Mouse (Mus musculus) midbrain, embryonic 11.5 days (tissue): ENCODE data around the gene Pqlc3. TPM values are rescaled to one million over a fixed set of nuclear protein-coding genes. Genes with fewer than 3 reads are reported as not detected.
"Not testable (repeated sequence)": the region's sequence is repeated elsewhere in the genome, so short reads cannot be mapped to it uniquely, and the experiment has no call there.

ENCODE experiments used
- ATAC-seq: fragments of 200-750 bp; cut with Nextera tagmentation; 2 replicates; pipeline ENCODE4 v1.8.0; 2017; ENCODE audit warnings: moderate TSS enrichment, moderate library complexity; ENCODE audit not compliant: low FRiP score
- DNase-seq: peaks from one replicate; pipeline ENCODE4 v3.0.0; 2015; ENCODE audit warnings: low spot score; ENCODE audit errors: missing footprints
- H3K27ac ChIP-seq: fragments of 300-500 bp; sonication (generic); 2 replicates; pipeline ENCODE4 v1.5.1; 2014; ENCODE audit warnings: low read depth, low read length
- H3K27me3 ChIP-seq: fragments of 300-500 bp; sonication (generic); 2 replicates; pipeline ENCODE4 v1.6.1; 2014; ENCODE audit warnings: mild to moderate bottlenecking, low read length, moderate library complexity, mixed read lengths; ENCODE audit not compliant: control insufficient read depth, insufficient read depth
- H3K36me3 ChIP-seq: fragments of 300-500 bp; sonication (generic); 2 replicates; pipeline ENCODE4 v1.6.1; 2014; ENCODE audit warnings: mild to moderate bottlenecking, low read length, moderate library complexity, mixed read lengths; ENCODE audit not compliant: control insufficient read depth, insufficient read depth
- H3K4me1 ChIP-seq: fragments of 300-500 bp; sonication (generic); 2 replicates; pipeline ENCODE4 v1.6.1; 2014; ENCODE audit warnings: low read length; ENCODE audit not compliant: control insufficient read depth, insufficient read depth
- H3K4me2 ChIP-seq: fragments of 300-500 bp; sonication (generic); 2 replicates; pipeline ENCODE4 v1.6.1; 2014; ENCODE audit warnings: mild to moderate bottlenecking, moderate library complexity
- H3K4me3 ChIP-seq: fragments of 300-500 bp; sonication (generic); 2 replicates; pipeline ENCODE4 v1.5.1; 2014; ENCODE audit warnings: low read depth, low read length
- H3K9ac ChIP-seq: fragments of 300-500 bp; sonication (generic); 2 replicates; pipeline ENCODE4 v1.6.1; 2014; ENCODE audit warnings: low read length
- H3K9me3 ChIP-seq: fragments of 300-500 bp; sonication (generic); 2 replicates; pipeline ENCODE4 v1.6.1; 2016; ENCODE audit warnings: low read length; ENCODE audit not compliant: control insufficient read depth
- WGBS: fragments of 180-500 bp; shearing (Covaris S2); extraction: QIAGEN DNeasy Blood & Tissue Kit; methylation state at CpG from one replicate; pipeline ENCODE4 v1.1.7; 2014; 5-methylcytosine and 5-hydroxymethylcytosine counted together
- polyA plus RNA-seq: library from polyadenylated mRNA; unstranded; fragments of >200 nt; fragmentation: Nextera tagmentation; extraction: Ambion mirVana; gene quantifications from 2 replicates; pipeline ENCODE4 v1.2.1, GENCODE M21; 2014

The Pqlc3 gene
- polyA plus RNA-seq, 1 experiment from 2014 or later = 3.0 TPM

- Histone ChIP-seq H3K27me3 (no peaks in the 10 kb centered on the region), H3K4me3 (no peak overlapping the region), H3K27ac (no peak overlapping the region), H3K9ac (no peak overlapping the region), H3K36me3 (no peaks in the 10 kb centered on the region), H3K4me1 (no peaks in the 10 kb centered on the region), H3K4me2 (no peak overlapping the region), H3K9me3 (no peaks in the 10 kb centered on the region)
- DNase-seq (peak; percentile 81), ATAC-seq (no peak)
- 70% methylated on average over 2 of the region's 2 CpGs for WGBS
These were observed 34.9 kb upstream of the Pqlc3 start for GRCm38 (mm10) chr12:17035128-17035527.

GRCm38 (mm10) chr12:17034671-17035070 is 34.5 kb upstream of the Pqlc3 start:
- Histone ChIP-seq H3K36me3 (no peaks in the 10 kb centered on the region), H3K9ac (no peak overlapping the region), H3K9me3 (no peaks in the 10 kb centered on the region), H3K27me3 (no peaks in the 10 kb centered on the region), H3K27ac (no peak overlapping the region), H3K4me2 (no peak overlapping the region), H3K4me3 (no peak overlapping the region), H3K4me1 (no peaks in the 10 kb centered on the region)
- 79% methylated on average over 5 of the region's 5 CpGs for WGBS
- DNase-seq = peak; percentile 65
- no peak for ATAC-seq

- DNase-seq (no peak), ATAC-seq (no peak)
- 83% methylated on average over 9 of the region's 9 CpGs for WGBS
- Histone ChIP-seq H3K4me1 (no peaks in the 10 kb centered on the region), H3K9me3 (no peaks in the 10 kb centered on the region; the same call in 1 of the 2 replicates), H3K4me3 (no peak overlapping the region), H3K4me2 (no peak overlapping the region), H3K9ac (no peak overlapping the region), H3K27ac (no peak overlapping the region), H3K27me3 (no peaks in the 10 kb centered on the region), H3K36me3 (no peaks in the 10 kb centered on the region)
These were observed 33.2 kb upstream of the Pqlc3 start for GRCm38 (mm10) chr12:17033464-17033841.

- H3K9me3 ChIP-seq = no peaks in the 10 kb centered on the region; the same call in 1 of the 2 replicates
- peak; percentile 60; the same call in 1 of the 2 replicates for ATAC-seq
- no peak overlapping the region for H3K9ac ChIP-seq
These were observed 32.7 kb upstream of the Pqlc3 start for GRCm38 (mm10) chr12:17032694-17033463.

GRCm38 (mm10) chr12:17024554-17025110 is 24.4 kb upstream of the Pqlc3 start:
- Histone ChIP-seq H3K9me3 (no peaks in the 10 kb centered on the region; the same call in 1 of the 2 replicates), H3K4me2 (no peak overlapping the region), H3K36me3 (no peaks in the 10 kb centered on the region), H3K4me1 (no peaks in the 10 kb centered on the region), H3K9ac (no peak overlapping the region), H3K4me3 (no peak overlapping the region), H3K27ac (no peak overlapping the region), H3K27me3 (no peaks in the 10 kb centered on the region)
- ATAC-seq (no peak), DNase-seq (peak; percentile 10)
- WGBS = 93% methylated on average over 6 of the region's 6 CpGs

More at GRCm38 (mm10) chr12:17032694-17033463, 32.7 kb upstream of the Pqlc3 start:
- H3K36me3 ChIP-seq = no peaks in the 10 kb centered on the region
- no peaks in the 10 kb centered on the region for H3K27me3 ChIP-seq
- H3K4me2 ChIP-seq = no peak overlapping the region
- DNase-seq = peak; percentile 96
- WGBS = 39% methylated on average over 13 of the region's 13 CpGs
- no peak overlapping the region for H3K27ac ChIP-seq
- H3K4me3 ChIP-seq = no peak overlapping the region
- no peaks in the 10 kb centered on the region for H3K4me1 ChIP-seq

GRCm38 (mm10) chr12:17022145-17022544 is 21.9 kb upstream of the Pqlc3 start:
- 78% methylated on average over 4 of the region's 4 CpGs for WGBS
- H3K4me3 ChIP-seq = no peak overlapping the region
- H3K36me3 ChIP-seq = no peaks in the 10 kb centered on the region
- DNase-seq (peak; percentile 77), ATAC-seq (no peak)
- no peak overlapping the region for H3K4me2 ChIP-seq
- H3K9ac ChIP-seq = no peak overlapping the region
- no peak overlapping the region for H3K27ac ChIP-seq
- no peaks in the 10 kb centered on the region for H3K9me3 ChIP-seq
- no peaks in the 10 kb centered on the region for H3K27me3 ChIP-seq
- no peaks in the 10 kb centered on the region for H3K4me1 ChIP-seq

- WGBS = 85% methylated on average over 4 of the region's 4 CpGs
- H3K4me3 ChIP-seq = not testable (repeated sequence)
These were observed 20.9 kb upstream of the Pqlc3 start for GRCm38 (mm10) chr12:17021125-17021524.

GRCm38 (mm10) chr12:17018468-17018867 is 18.3 kb upstream of the Pqlc3 start:
- Histone ChIP-seq H3K9ac (no peak overlapping the region), H3K4me1 (no peaks in the 10 kb centered on the region), H3K36me3 (no peaks in the 10 kb centered on the region), H3K27me3 (no peaks in the 10 kb centered on the region), H3K4me3 (no peak overlapping the region), H3K27ac (no peak overlapping the region), H3K4me2 (no peak overlapping the region), H3K9me3 (no peaks in the 10 kb centered on the region)
- ATAC-seq = no peak
- peak; percentile 97 for DNase-seq
- 34% methylated on average over 4 of the region's 4 CpGs for WGBS

More at GRCm38 (mm10) chr12:17021125-17021524, 20.9 kb upstream of the Pqlc3 start:
- H3K9me3 ChIP-seq, H3K27me3 ChIP-seq, H3K36me3 ChIP-seq, H3K4me1 ChIP-seq, H3K27ac ChIP-seq, H3K4me2 ChIP-seq, ATAC-seq, H3K9ac ChIP-seq, DNase-seq: not testable (repeated sequence)

GRCm38 (mm10) chr12:17015711-17016110 is 15.5 kb upstream of the Pqlc3 start:
- H3K27me3 ChIP-seq = no peaks in the 10 kb centered on the region
- H3K4me1 ChIP-seq = 0 out of 2 replicates have a peak, but pooled peaks cover 3% of the 10 kb centered on the region
- no peak overlapping the region for H3K27ac ChIP-seq
- H3K9ac ChIP-seq = no peak overlapping the region
- H3K4me2 ChIP-seq = no peak overlapping the region
- H3K4me3 ChIP-seq = no peak overlapping the region
- 93% methylated on average over 2 of the region's 2 CpGs for WGBS
- no peaks in the 10 kb centered on the region for H3K9me3 ChIP-seq
- ATAC-seq (no peak), DNase-seq (no peak)
- H3K36me3 ChIP-seq = no peaks in the 10 kb centered on the region
